Mouse (Mus musculus): ENCODE measurements at regions not wholly inside any gene's neighbourhood (a gene's known extent, or its start where the extent isn't known, plus 50 kb on each side); places are given as distances from the start of the nearest gene placed in this dataset.

- no peak for DNase-seq (ENCODE audit: low spot score in 2 of 2)
Observed at GRCm38 (mm10) chr12:13669453-13669852, 400.5 kb downstream of the Nbas start.

- DNase-seq (ENCODE audit: low spot score in 2 of 2) = no peak
Observed at GRCm38 (mm10) chr12:13668485-13669022, 399.6 kb downstream of the Nbas start.

- DNase-seq (ENCODE audit: low spot score in 2 of 2) = no peak
Observed at GRCm38 (mm10) chr12:13639336-13639735, 370.4 kb downstream of the Nbas start.

Data from cerebellum, postnatal 4 days (tissue).